ENCODE assay signal across 25 mouse cellular contexts in genomic region chr5:122887033-122887432, GRCm38 (mm10).
"Had no signal": no experiment of that assay in that cellular context is flagged by ENCODE, and none has a peak within 500 bp of the region (broad histone marks: within the 10 kb centered on the region; RNA-seq: fewer than 3 reads in every experiment).

No protein-coding gene starts in this region.

- H3K9ac ChIP-seq: heart, embryonic 12.5 days; hindbrain, embryonic 12.5 days; hindbrain, embryonic 14.5 days; intestine, embryonic 15.5 days; limb, embryonic 13.5 days; limb, embryonic 15.5 days; liver, embryonic 12.5 days; liver, embryonic 14.5 days had no signal

- H3K27me3 ChIP-seq: heart, embryonic 12.5 days; hindbrain, embryonic 12.5 days; intestine, embryonic 15.5 days; limb, embryonic 13.5 days; limb, embryonic 15.5 days; liver, embryonic 12.5 days had no signal

- DNase-seq: gastrocnemius, adult 2 months; gastrocnemius, postnatal 10 days; gastrocnemius, postnatal 25 days; heart, adult 18-20 months; heart, postnatal 10 days; heart, postnatal 4 days; kidney, adult 18-20 months; kidney, adult 8-10 months; kidney, postnatal 14 days; kidney, postnatal 4 days; left cerebral cortex, postnatal 4 days had no signal

- H3K9me3 ChIP-seq: heart, embryonic 12.5 days; hindbrain, embryonic 10.5 days; hindbrain, embryonic 12.5 days; intestine, embryonic 15.5 days; limb, embryonic 13.5 days; limb, embryonic 15.5 days; liver, embryonic 12.5 days had no signal

- H3K4me3 ChIP-seq: gastrocnemius, adult 2 months; heart, embryonic 12.5 days; hindbrain, embryonic 10.5 days; hindbrain, embryonic 12.5 days; intestine, embryonic 15.5 days; layer of hippocampus, adult 2 months; left cerebral cortex, adult 2 months; limb, embryonic 13.5 days; limb, embryonic 15.5 days; liver, embryonic 12.5 days had no signal

- H3K27ac ChIP-seq: gastrocnemius, adult 2 months; hindbrain, embryonic 10.5 days; hindbrain, embryonic 12.5 days; hindbrain, embryonic 14.5 days; intestine, embryonic 15.5 days; layer of hippocampus, adult 2 months; left cerebral cortex, adult 2 months; limb, embryonic 13.5 days; limb, embryonic 15.5 days; liver, embryonic 12.5 days; liver, embryonic 14.5 days had no signal

- ATAC-seq: hindbrain, embryonic 16.5 days; inflammation-experienced regulatory T-cells, adult 6 months; intestine, embryonic 15.5 days; intestine, postnatal 0 days; liver, embryonic 12.5 days had no signal

- H3K4me2 ChIP-seq: heart, embryonic 12.5 days; hindbrain, embryonic 12.5 days; hindbrain, embryonic 14.5 days; intestine, embryonic 15.5 days; limb, embryonic 13.5 days; limb, embryonic 15.5 days; liver, embryonic 12.5 days had no signal

- H3K36me3 ChIP-seq: intestine, embryonic 15.5 days had no signal
